Mouse (Mus musculus) stomach, embryonic 14.5 days (tissue): Measurements from ENCODE around the gene Ints6. TPM values are rescaled to one million over a fixed set of nuclear protein-coding genes. Genes with fewer than 3 reads are reported as not detected.

Source experiments
- ATAC-seq: fragments of 200-750 bp; cut with Nextera tagmentation; 2 replicates; pipeline ENCODE4 v1.8.0; 2017; ENCODE audit warnings: low read depth, moderate TSS enrichment; ENCODE audit not compliant: insufficient number of reproducible peaks, insufficient read depth, low FRiP score
- H3K27ac ChIP-seq: fragments of 300-500 bp; sonication (generic); 2 replicates; pipeline ENCODE4 v1.5.1; 2014; ENCODE audit warnings: mild to moderate bottlenecking, low read length, moderate library complexity, mixed read lengths
- H3K27me3 ChIP-seq: fragments of 300-500 bp; sonication (generic); 2 replicates; pipeline ENCODE4 v1.6.1; 2014; ENCODE audit warnings: low read length, control low read depth, mixed read lengths; ENCODE audit not compliant: control insufficient read depth, insufficient read depth
- H3K36me3 ChIP-seq: fragments of 300-500 bp; sonication (generic); 2 replicates; pipeline ENCODE4 v1.6.1; 2014; ENCODE audit warnings: mild to moderate bottlenecking, control low read depth, low read length, moderate library complexity, mixed read lengths; ENCODE audit not compliant: control insufficient read depth, insufficient read depth
- H3K4me1 ChIP-seq: fragments of 300-500 bp; sonication (generic); 2 replicates; pipeline ENCODE4 v1.6.1; 2014; ENCODE audit warnings: low read length, control low read depth, mixed read lengths; ENCODE audit not compliant: control insufficient read depth, insufficient read depth
- H3K4me2 ChIP-seq: fragments of 300-500 bp; sonication (generic); replicated peaks from 2 replicates; pipeline ENCODE4 v1.6.1; 2014; ENCODE audit warnings: low read depth, low read length, control low read depth
- H3K4me3 ChIP-seq: fragments of 300-500 bp; sonication (generic); 2 replicates; pipeline ENCODE4 v1.5.1; 2014; ENCODE audit warnings: low read depth, low read length, control low read depth
- H3K9ac ChIP-seq: fragments of 300-500 bp; sonication (generic); replicated peaks from 2 replicates; pipeline ENCODE4 v1.6.1; 2014; ENCODE audit warnings: low read depth, mild to moderate bottlenecking, control low read depth, low read length, moderate library complexity, mixed read lengths
- H3K9me3 ChIP-seq: fragments of 300-500 bp; sonication (generic); 2 replicates; pipeline ENCODE4 v1.6.1; 2016; ENCODE audit warnings: low read depth, low read length, control low read depth; ENCODE audit not compliant: control insufficient read depth
- WGBS: fragments of 180-500 bp; shearing (Covaris S2); extraction: QIAGEN DNeasy Blood & Tissue Kit; methylation state at CpG from one replicate; pipeline ENCODE4 v1.1.7; 2014; 5-methylcytosine and 5-hydroxymethylcytosine counted together
- polyA plus RNA-seq: library from polyadenylated mRNA; unstranded; fragments of >200 nt; fragmentation: Nextera tagmentation; extraction: Ambion mirVana; gene quantifications from 2 replicates; pipeline ENCODE4 v1.2.1, GENCODE M21; 2014

Gene Ints6
- polyA plus RNA-seq, 1 experiment from 2014 or later = 36.6 TPM

- no peak overlapping the region for H3K9ac ChIP-seq
- 21% methylated on average over 9 of the region's 9 CpGs for WGBS
- no peaks in the 10 kb centered on the region for H3K27me3 ChIP-seq
- ATAC-seq = no peak
- no peak overlapping the region for H3K4me3 ChIP-seq
- no peak overlapping the region for H3K27ac ChIP-seq
- no peaks in the 10 kb centered on the region for H3K9me3 ChIP-seq
- no peaks in the 10 kb centered on the region for H3K36me3 ChIP-seq
- H3K4me1 ChIP-seq = 0 out of 2 replicates have a peak, but pooled peaks cover 9% of the 10 kb centered on the region
- no peak overlapping the region for H3K4me2 ChIP-seq
Measured at GRCm38 (mm10) chr14:62637436-62638344, 123.3 kb downstream of the Ints6 start.

- Histone ChIP-seq H3K9me3 (no peaks in the 10 kb centered on the region), H3K27ac (no peak overlapping the region), H3K4me1 (no peaks in the 10 kb centered on the region), H3K9ac (no peak overlapping the region), H3K4me2 (no peak overlapping the region), H3K36me3 (no peaks in the 10 kb centered on the region), H3K4me3 (no peak overlapping the region), H3K27me3 (no peaks in the 10 kb centered on the region)
- 90% methylated on average over 5 of the region's 5 CpGs for WGBS
- no peak for ATAC-seq
Measured at GRCm38 (mm10) chr14:62627951-62628350, 133.0 kb downstream of the Ints6 start.

Other genes starting within 250 kb of the Ints6 start
- gene Fam124a, start 205.4 kb downstream of the Ints6 start, polyA plus RNA-seq = 3.5 and 4.1 TPM in 2 replicates
- not detected in 2 replicates for gene Gm4131, start 194.2 kb downstream of the Ints6 start, polyA plus RNA-seq
- not detected in 2 replicates for gene Serpine3, start 97.5 kb downstream of the Ints6 start, polyA plus RNA-seq
- gene Wdfy2, start 76.5 kb upstream of the Ints6 start, polyA plus RNA-seq = 9.4 and 10.6 TPM in 2 replicates
- not detected in 2 replicates for gene Defb48, start 223.3 kb upstream of the Ints6 start, polyA plus RNA-seq
- not detected in 2 replicates for gene Defb47, start 236.9 kb upstream of the Ints6 start, polyA plus RNA-seq